Mouse (Mus musculus): Measurements from ENCODE around the gene Catip. TPM values are rescaled to one million over a fixed set of nuclear protein-coding genes. Genes with fewer than 3 reads are reported as not detected.

Gene Catip
- polyA plus RNA-seq, 1 experiment from 2014 or later, result 0.55 TPM

DNA sequence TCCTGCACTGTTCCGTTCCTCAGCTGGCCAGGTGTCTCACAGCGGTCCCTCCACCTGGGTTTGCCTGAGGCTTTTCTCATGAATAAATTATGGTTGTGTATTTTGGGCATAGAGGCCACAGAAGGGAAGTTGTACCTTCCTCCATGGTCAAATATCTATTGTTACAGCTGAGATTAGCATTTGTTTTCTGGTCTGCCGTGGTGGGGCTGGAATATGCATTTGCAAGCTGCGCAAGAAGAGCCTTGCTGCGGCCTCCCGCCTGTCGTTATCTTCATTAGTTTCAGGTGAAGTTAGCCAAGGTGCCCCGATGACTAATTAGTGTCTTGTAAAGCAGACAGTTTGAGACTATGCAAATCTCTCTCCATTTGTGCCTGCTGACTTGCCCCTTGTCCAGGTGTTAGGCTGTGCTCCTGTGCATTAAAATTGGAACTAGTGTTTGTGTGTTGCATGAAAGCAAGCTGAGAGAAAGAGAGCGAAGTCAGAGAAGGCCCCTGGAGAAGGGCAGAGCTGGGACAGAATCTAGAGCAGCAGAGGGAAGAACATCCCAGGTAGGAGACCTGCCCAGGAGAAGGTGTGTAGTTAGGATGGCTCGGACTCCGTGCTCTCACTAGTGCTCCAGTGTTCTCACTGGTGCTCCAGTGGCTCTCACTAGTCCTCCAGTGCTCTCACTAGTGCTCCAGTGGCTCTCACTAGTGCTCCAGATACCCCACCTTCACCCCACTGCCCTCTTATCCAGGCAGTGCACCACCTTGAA, 17.6 kb upstream of the Catip start:
- H3K9me3 ChIP-seq, result no peaks in the 10 kb centered on the region
- ATAC-seq (ENCODE audit: insufficient read depth, low FRiP score, low read depth), result no peak
- H3K4me2 ChIP-seq, result no peak overlapping the region
- no peaks in the 10 kb centered on the region for H3K27me3 ChIP-seq (replicated peaks)
- H3K4me3 ChIP-seq (replicated peaks), result no peak overlapping the region
- no peak overlapping the region for H3K27ac ChIP-seq
- 79% methylated on average over 11 of the region's 11 CpGs for WGBS
- H3K4me1 ChIP-seq, result no peaks in the 10 kb centered on the region; the same call in 1 of the 2 replicates
- H3K36me3 ChIP-seq, result no peaks in the 10 kb centered on the region
- no peak overlapping the region for H3K9ac ChIP-seq

DNA sequence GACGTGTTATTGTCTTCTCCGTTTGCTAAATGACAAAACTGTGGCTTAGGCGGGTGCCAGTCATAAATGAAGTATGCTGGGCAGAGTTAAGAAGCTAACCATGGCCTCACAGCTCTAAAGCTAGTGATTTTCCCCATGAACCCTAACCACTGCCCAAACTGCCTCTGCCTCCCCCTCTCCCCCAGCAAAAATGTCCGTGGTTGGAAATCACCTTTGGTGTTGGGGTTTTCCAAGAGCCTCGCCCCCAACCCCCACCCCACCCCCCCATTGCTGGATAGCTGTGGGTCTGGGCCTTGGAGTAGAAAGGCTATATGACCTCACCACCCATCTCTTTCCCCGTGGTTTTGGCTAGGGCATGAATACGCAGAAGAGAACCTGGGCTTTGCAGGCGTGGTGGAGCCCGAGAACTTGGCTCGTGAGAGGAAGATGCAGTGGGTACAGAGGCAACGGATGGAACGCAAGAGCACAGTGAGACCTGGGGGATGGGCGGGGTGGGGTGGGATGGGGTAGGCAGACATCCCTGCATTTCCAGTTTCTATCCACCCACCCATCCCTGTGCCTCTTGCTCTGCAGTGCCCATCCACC, 10.6 kb upstream of the Catip start:
- Histone ChIP-seq H3K4me2 (no peak overlapping the region), H3K27ac (no peak overlapping the region), H3K27me3 (replicated peaks) (no peaks in the 10 kb centered on the region), H3K9ac (no peak overlapping the region), H3K4me3 (replicated peaks) (no peak overlapping the region), H3K36me3 (0 out of 2 replicates have a peak, but pooled peaks cover 4% of the 10 kb centered on the region), H3K9me3 (no peaks in the 10 kb centered on the region), H3K4me1 (no peaks in the 10 kb centered on the region)
- 84% methylated on average over 13 of the region's 13 CpGs for whole genome bisulfite sequencing
- no peak for ATAC-seq (ENCODE audit: insufficient read depth, low FRiP score, low read depth)

DNA sequence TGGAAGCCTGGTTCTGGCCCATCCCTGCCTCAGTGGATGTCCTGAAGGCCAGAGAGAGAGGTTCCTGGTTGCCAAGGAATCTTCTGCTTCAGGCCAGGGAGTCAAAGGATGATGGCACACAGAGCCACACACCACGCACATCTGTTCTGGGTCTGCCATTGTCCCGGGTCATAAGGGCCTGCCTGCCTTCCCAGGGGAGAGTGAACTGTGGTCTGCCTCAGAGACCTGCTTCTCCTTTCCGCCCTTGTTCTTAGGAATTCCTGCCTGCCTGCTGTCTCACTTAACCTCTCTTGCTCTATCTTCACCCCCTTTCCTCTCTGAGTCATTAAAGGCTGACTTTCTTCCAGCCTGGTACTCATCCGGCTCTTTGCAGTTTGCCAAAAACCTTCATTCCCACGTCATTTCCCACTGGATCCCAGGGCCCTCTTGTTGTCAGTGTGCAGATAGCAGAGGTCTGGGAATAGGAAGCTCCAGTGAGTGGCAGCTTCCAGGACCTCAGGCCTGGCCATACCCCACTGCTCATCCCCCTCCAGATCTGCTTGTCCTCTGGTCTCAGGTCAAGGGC, 9.3 kb upstream of the Catip start:
- Histone ChIP-seq H3K9me3 (no peaks in the 10 kb centered on the region), H3K36me3 (0 out of 2 replicates have a peak, but pooled peaks cover 4% of the 10 kb centered on the region), H3K27me3 (replicated peaks) (no peaks in the 10 kb centered on the region), H3K4me2 (no peak overlapping the region), H3K4me3 (replicated peaks) (no peak overlapping the region), H3K9ac (no peak overlapping the region), H3K27ac (no peak overlapping the region), H3K4me1 (no peaks in the 10 kb centered on the region)
- no peak for ATAC-seq (ENCODE audit: insufficient read depth, low FRiP score, low read depth)
- WGBS, result 84% methylated on average over 5 of the region's 5 CpGs

- Histone ChIP-seq H3K36me3 (0 out of 2 replicates have a peak, but pooled peaks cover 4% of the 10 kb centered on the region), H3K4me3 (replicated peaks) (no peak overlapping the region), H3K4me2 (no peak overlapping the region), H3K27ac (no peak overlapping the region), H3K27me3 (replicated peaks) (no peaks in the 10 kb centered on the region), H3K9ac (no peak overlapping the region), H3K4me1 (no peaks in the 10 kb centered on the region), H3K9me3 (no peaks in the 10 kb centered on the region)
- WGBS, result 80% methylated on average over 9 of the region's 9 CpGs
- no peak for ATAC-seq (ENCODE audit: insufficient read depth, low FRiP score, low read depth)
Observed at GRCm38 (mm10) chr1:74353453-74354229, 8.3 kb upstream of the Catip start.

- H3K9me3 ChIP-seq, result no peaks in the 10 kb centered on the region
- ATAC-seq (ENCODE audit: insufficient read depth, low FRiP score, low read depth), result no peak
- H3K4me3 ChIP-seq (replicated peaks), result no peak overlapping the region
- H3K4me2 ChIP-seq, result no peak overlapping the region
- H3K9ac ChIP-seq, result no peak overlapping the region
- H3K27ac ChIP-seq, result no peak overlapping the region
- H3K4me1 ChIP-seq, result no peaks in the 10 kb centered on the region
- H3K36me3 ChIP-seq, result no peaks in the 10 kb centered on the region
- H3K27me3 ChIP-seq (replicated peaks), result no peaks in the 10 kb centered on the region
Observed at GRCm38 (mm10) chr1:74357531-74357930, 4.4 kb upstream of the Catip start.

DNA sequence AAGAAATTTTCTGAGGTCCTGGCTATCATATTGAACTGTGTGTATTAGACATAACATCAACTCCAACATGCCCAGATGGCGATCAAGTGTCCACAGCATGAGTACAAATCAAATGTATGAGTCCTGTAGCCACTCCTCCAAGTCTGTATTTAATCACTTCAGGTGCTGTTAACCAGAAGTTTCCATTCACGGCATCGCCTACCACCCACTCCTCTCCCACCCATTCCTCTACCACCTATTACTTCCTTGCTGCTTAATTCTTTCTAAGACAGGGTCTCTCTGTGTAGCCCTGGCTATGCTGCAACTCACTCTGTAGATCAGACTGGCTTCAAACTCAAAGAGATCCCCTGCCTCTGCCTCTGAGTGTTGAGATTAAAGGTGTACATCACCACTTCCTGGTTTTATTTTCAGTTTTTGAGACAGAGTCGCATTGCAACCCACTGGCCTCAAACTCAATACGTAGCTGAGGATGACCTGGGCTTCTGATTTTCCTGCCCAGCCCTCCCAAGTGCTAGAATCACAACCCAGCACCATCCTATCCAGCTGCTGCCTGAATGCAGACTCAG, 1.9 kb upstream of the Catip start:
- no peaks in the 10 kb centered on the region for H3K27me3 ChIP-seq (replicated peaks)
- no peak for ATAC-seq (ENCODE audit: insufficient read depth, low FRiP score, low read depth)
- H3K9me3 ChIP-seq, result no peaks in the 10 kb centered on the region
- no peak overlapping the region for H3K4me2 ChIP-seq
- no peaks in the 10 kb centered on the region for H3K4me1 ChIP-seq
- WGBS, result 83% methylated on average over 5 of the region's 5 CpGs
- H3K36me3 ChIP-seq, result no peaks in the 10 kb centered on the region
- no peak overlapping the region for H3K9ac ChIP-seq
- H3K4me3 ChIP-seq (replicated peaks), result no peak overlapping the region
- no peak overlapping the region for H3K27ac ChIP-seq

GRCm38 (mm10) chr1:74362325-74363229, 669 bp downstream of the Catip start:
- no peak overlapping the region for H3K4me2 ChIP-seq
- no peaks in the 10 kb centered on the region for H3K9me3 ChIP-seq
- 0 out of 2 replicates have a peak, but pooled peaks have one; percentile 12 for ATAC-seq (ENCODE audit: insufficient read depth, low FRiP score, low read depth)
- no peak overlapping the region for H3K9ac ChIP-seq
- no peaks in the 10 kb centered on the region; the same call in 1 of the 2 replicates for H3K4me1 ChIP-seq
- no peaks in the 10 kb centered on the region for H3K27me3 ChIP-seq (replicated peaks)
- no peak overlapping the region for H3K27ac ChIP-seq
- H3K4me3 ChIP-seq (replicated peaks), result no peak overlapping the region
- whole genome bisulfite sequencing, result 62% methylated on average over 17 of the region's 17 CpGs
- H3K36me3 ChIP-seq, result no peaks in the 10 kb centered on the region

- H3K36me3 ChIP-seq, result no peaks in the 10 kb centered on the region
- no peak for ATAC-seq (ENCODE audit: insufficient read depth, low FRiP score, low read depth)
- H3K4me3 ChIP-seq (replicated peaks), result no peak overlapping the region
- H3K9me3 ChIP-seq, result no peaks in the 10 kb centered on the region
- no peak overlapping the region for H3K27ac ChIP-seq
- H3K4me1 ChIP-seq, result no peaks in the 10 kb centered on the region; the same call in none of the 2 replicates
- H3K27me3 ChIP-seq (replicated peaks), result no peaks in the 10 kb centered on the region
- 64% methylated on average over 5 of the region's 5 CpGs for WGBS
- no peak overlapping the region for H3K9ac ChIP-seq
- no peak overlapping the region for H3K4me2 ChIP-seq
Observed at GRCm38 (mm10) chr1:74363437-74363836, 1.5 kb downstream of the Catip start.

DNA sequence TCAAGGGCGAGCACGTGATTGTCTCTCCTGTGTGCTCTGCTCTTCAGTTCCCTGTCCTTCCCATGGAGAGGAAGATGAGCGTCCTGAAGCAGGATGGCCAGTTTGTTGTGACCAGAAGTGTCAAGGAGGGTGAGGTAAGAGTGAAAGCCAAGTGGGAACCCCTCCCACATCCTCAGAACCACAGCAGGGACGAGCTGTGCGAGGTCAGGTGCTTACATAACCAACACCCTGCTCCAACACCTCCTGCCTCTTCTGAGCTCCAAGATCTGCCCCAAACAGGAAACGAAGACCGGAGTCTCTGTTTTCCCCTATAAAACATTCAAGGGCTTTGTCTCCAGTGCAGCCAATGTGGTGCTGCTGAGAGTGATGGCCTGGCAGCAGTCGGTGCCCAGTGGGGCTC, 2.4 kb downstream of the Catip start:
- H3K4me1 ChIP-seq, result no peaks in the 10 kb centered on the region; the same call in none of the 2 replicates
- H3K36me3 ChIP-seq, result no peaks in the 10 kb centered on the region
- H3K27ac ChIP-seq, result no peak overlapping the region
- no peaks in the 10 kb centered on the region for H3K9me3 ChIP-seq
- H3K4me2 ChIP-seq, result no peak overlapping the region
- no peak overlapping the region for H3K4me3 ChIP-seq (replicated peaks)
- no peak for ATAC-seq (ENCODE audit: insufficient read depth, low FRiP score, low read depth)
- H3K27me3 ChIP-seq (replicated peaks), result no peaks in the 10 kb centered on the region
- H3K9ac ChIP-seq, result no peak overlapping the region
- WGBS, result 67% methylated on average over 8 of the region's 8 CpGs

DNA sequence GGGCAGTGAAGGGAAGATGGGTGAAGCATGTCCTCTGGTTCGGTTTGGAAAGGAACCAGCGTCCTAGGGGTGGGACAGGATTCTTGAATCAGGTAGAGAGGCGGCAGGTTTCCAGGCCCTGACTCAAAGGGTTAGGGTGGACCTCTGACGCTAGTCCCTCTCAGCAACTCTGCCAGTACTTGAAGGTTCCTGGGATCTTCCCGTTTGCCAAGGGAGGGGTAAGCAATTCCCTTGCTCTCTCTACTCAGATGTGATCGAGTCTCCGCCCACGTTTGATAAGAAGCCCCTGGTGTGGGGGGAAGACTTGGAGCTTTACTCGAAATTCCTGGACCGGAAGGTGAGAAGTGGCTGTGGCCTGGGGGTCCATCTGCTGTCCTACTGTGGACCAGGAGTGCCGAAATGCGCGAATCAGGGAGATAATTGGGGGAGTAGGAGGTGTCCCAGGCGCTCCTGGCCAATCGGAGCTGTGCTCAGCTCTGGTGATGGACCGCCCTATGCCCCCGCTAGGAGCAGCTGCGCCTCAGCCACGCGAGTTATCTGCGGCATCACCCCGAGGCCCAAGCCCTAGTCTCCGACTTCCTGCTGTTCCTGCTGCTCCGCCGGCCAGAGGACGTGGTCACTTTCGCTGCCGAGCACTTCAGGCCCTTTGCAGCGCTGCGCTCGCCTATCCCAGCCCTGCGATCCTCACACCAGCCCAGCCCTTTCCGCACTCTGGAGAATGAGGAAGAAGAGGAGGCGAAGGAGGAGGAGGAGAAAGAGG, 6.2 kb downstream of the Catip start:
- no peaks in the 10 kb centered on the region; the same call in none of the 2 replicates for H3K4me1 ChIP-seq
- H3K36me3 ChIP-seq, result no peaks in the 10 kb centered on the region
- H3K27ac ChIP-seq, result no peak overlapping the region
- no peaks in the 10 kb centered on the region for H3K9me3 ChIP-seq
- no peaks in the 10 kb centered on the region for H3K27me3 ChIP-seq (replicated peaks)
- peak overlapping the region; percentile 38 for H3K4me3 ChIP-seq (replicated peaks)
- peak overlapping the region; percentile 79 for H3K4me2 ChIP-seq
- WGBS, result 11% methylated on average over 34 of the region's 34 CpGs
- peak; percentile 82 for ATAC-seq (ENCODE audit: insufficient read depth, low FRiP score, low read depth)
- H3K9ac ChIP-seq, result peak overlapping the region; percentile 34; the same call in 1 of the 2 replicates

Data from stomach, embryonic 15.5 days (tissue).